Mouse (Mus musculus) liver, embryonic 13.5 days (tissue): ENCODE results near the gene Olfr1513. TPM values are rescaled to one million over a fixed set of nuclear protein-coding genes. Genes with fewer than 3 reads are reported as not detected.
A peak's percentile ranks its signal among the peaks of the same experiment; 100 is the strongest.
"Not testable (repeated sequence)": the region's sequence is repeated elsewhere in the genome, so short reads cannot be mapped to it uniquely, and the experiment has no call there.

Experiments
- ATAC-seq: fragments of 200-750 bp; cut with Nextera tagmentation; 2 replicates; pipeline ENCODE4 v1.8.0; 2017; ENCODE audit warnings: low read depth, mild to moderate bottlenecking, moderate number of reproducible peaks, moderate library complexity
- DNase-seq: peaks from one replicate; pipeline ENCODE4 v3.0.0; 2022
- H3K27ac ChIP-seq: fragments of 300-500 bp; sonication (generic); 2 replicates; pipeline ENCODE4 v1.5.1; 2015; ENCODE audit warnings: moderate library complexity, mild to moderate bottlenecking, inconsistent platforms
- H3K27me3 ChIP-seq: fragments of 300-500 bp; sonication (generic); 2 replicates; pipeline ENCODE4 v1.6.1; 2015; ENCODE audit warnings: mild to moderate bottlenecking, inconsistent platforms
- H3K36me3 ChIP-seq: fragments of 300-500 bp; sonication (generic); 2 replicates; pipeline ENCODE4 v1.6.1; 2015; ENCODE audit warnings: mild to moderate bottlenecking, inconsistent platforms
- H3K4me1 ChIP-seq: fragments of 300-500 bp; sonication (generic); replicated peaks from 2 replicates; pipeline ENCODE4 v1.6.1; 2015; ENCODE audit warnings: inconsistent platforms
- H3K4me2 ChIP-seq: fragments of 300-500 bp; sonication (generic); 2 replicates; pipeline ENCODE4 v1.6.1; 2015; ENCODE audit warnings: inconsistent platforms, mild to moderate bottlenecking, moderate library complexity
- H3K4me3 ChIP-seq: fragments of 300-500 bp; sonication (generic); replicated peaks from 2 replicates; pipeline ENCODE4 v1.5.1; 2015; ENCODE audit warnings: mild to moderate bottlenecking, inconsistent platforms
- H3K9ac ChIP-seq: fragments of 300-500 bp; sonication (generic); 2 replicates; pipeline ENCODE4 v1.6.1; 2015; ENCODE audit warnings: mild to moderate bottlenecking, inconsistent platforms
- H3K9me3 ChIP-seq: fragments of 300-500 bp; sonication (generic); replicated peaks from 2 replicates; pipeline ENCODE4 v1.6.1; 2016; ENCODE audit warnings: inconsistent platforms
- WGBS: fragments of 180-500 bp; shearing (Covaris S2); methylation state at CpG from one replicate; pipeline ENCODE4 v1.1.7; 2015; ENCODE audit not compliant: insufficient replicate concordance; 5-methylcytosine and 5-hydroxymethylcytosine counted together
- polyA plus RNA-seq: library from polyadenylated mRNA; unstranded; fragments of >200 nt; fragmentation: Nextera tagmentation; extraction: Ambion mirVana; gene quantifications from 2 replicates; pipeline ENCODE4 v1.2.1, GENCODE M21; 2015

Olfr1513 gene
- polyA plus RNA-seq, 1 experiment from 2014 or later: not detected

GRCm38 (mm10) chr14:52327375-52327901 lies 28.8 kb downstream of the Olfr1513 start:
- H3K27ac ChIP-seq: no peak overlapping the region
- H3K27me3 ChIP-seq: peaks cover 88% of the 10 kb centered on the region
- H3K9me3 ChIP-seq: no peaks in the 10 kb centered on the region
- H3K9ac ChIP-seq: no peak overlapping the region
- DNase-seq: no peak
- peak overlapping the region; percentile 26; the same call in 1 of the 2 replicates for H3K4me3 ChIP-seq
- no peak for ATAC-seq
- no peaks in the 10 kb centered on the region for H3K4me1 ChIP-seq
- no peaks in the 10 kb centered on the region for H3K36me3 ChIP-seq
- H3K4me2 ChIP-seq: peak overlapping the region; percentile 44
- 6% methylated on average over 14 of the region's 14 CpGs for WGBS

- H3K9ac ChIP-seq: no peak overlapping the region
- H3K27me3 ChIP-seq: peaks cover 77% of the 10 kb centered on the region
- ATAC-seq (no peak), DNase-seq (no peak)
- H3K9me3 ChIP-seq: no peaks in the 10 kb centered on the region
- WGBS: 14% methylated on average over 4 of the region's 4 CpGs
- H3K4me3 ChIP-seq: no peak overlapping the region
- no peaks in the 10 kb centered on the region for H3K4me1 ChIP-seq
- H3K36me3 ChIP-seq: no peaks in the 10 kb centered on the region
- no peak overlapping the region for H3K27ac ChIP-seq
- H3K4me2 ChIP-seq: no peak overlapping the region
Measured at GRCm38 (mm10) chr14:52325890-52326289, 30.3 kb downstream of the Olfr1513 start.

- Histone ChIP-seq H3K9ac (no peak overlapping the region), H3K27me3 (peaks cover 51% of the 10 kb centered on the region), H3K4me2 (no peak overlapping the region), H3K4me1 (peaks cover 24% of the 10 kb centered on the region), H3K36me3 (no peaks in the 10 kb centered on the region), H3K9me3 (no peaks in the 10 kb centered on the region), H3K27ac (no peak overlapping the region), H3K4me3 (no peak overlapping the region)
- no peak for DNase-seq
- ATAC-seq: no peak
- WGBS: 58% methylated on average over 6 of the region's 6 CpGs
Measured at GRCm38 (mm10) chr14:52319361-52319760, 36.8 kb downstream of the Olfr1513 start.

GRCm38 (mm10) chr14:52316441-52317225 lies 39.6 kb downstream of the Olfr1513 start:
- Histone ChIP-seq H3K36me3 (peaks cover 8% of the 10 kb centered on the region; the same call in 1 of the 2 replicates), H3K4me1 (peaks cover 24% of the 10 kb centered on the region), H3K27ac (no peak overlapping the region), H3K9ac (peak overlapping the region; percentile 60), H3K4me3 (peak overlapping the region; percentile 63), H3K9me3 (no peaks in the 10 kb centered on the region), H3K27me3 (peaks cover 55% of the 10 kb centered on the region), H3K4me2 (peak overlapping the region; percentile 81)
- ATAC-seq: peak; percentile 32; the same call in 1 of the 2 replicates
- no peak for DNase-seq
- WGBS: 15% methylated on average over 16 of the region's 16 CpGs

- no peaks in the 10 kb centered on the region for H3K9me3 ChIP-seq
- peak; percentile 66 for ATAC-seq
- H3K4me2 ChIP-seq: peak overlapping the region; percentile 81
- peak overlapping the region; percentile 63 for H3K4me3 ChIP-seq
- no peak for DNase-seq
- peak overlapping the region; percentile 60 for H3K9ac ChIP-seq
- peaks cover 24% of the 10 kb centered on the region for H3K4me1 ChIP-seq
- peaks cover 51% of the 10 kb centered on the region for H3K27me3 ChIP-seq
- H3K36me3 ChIP-seq: peaks cover 8% of the 10 kb centered on the region; the same call in 1 of the 2 replicates
- WGBS: under 1% methylated on average over 37 of the region's 41 CpGs
- H3K27ac ChIP-seq: no peak overlapping the region; the same call in 1 of the 2 replicates
Measured at GRCm38 (mm10) chr14:52315792-52316440, 40.3 kb downstream of the Olfr1513 start.

- Histone ChIP-seq H3K27ac (no peak overlapping the region), H3K36me3 (peaks cover 10% of the 10 kb centered on the region; the same call in 1 of the 2 replicates), H3K9me3 (no peaks in the 10 kb centered on the region), H3K4me2 (peak overlapping the region; percentile 81), H3K4me3 (peak overlapping the region; percentile 63), H3K9ac (peak overlapping the region; percentile 60), H3K27me3 (peaks cover 51% of the 10 kb centered on the region), H3K4me1 (peaks cover 24% of the 10 kb centered on the region)
- DNase-seq (no peak), ATAC-seq (0 out of 2 replicates have a peak, but pooled peaks have one; percentile 4)
- 8% methylated on average over 17 of the region's 17 CpGs for WGBS
Measured at GRCm38 (mm10) chr14:52315283-52315780, 40.9 kb downstream of the Olfr1513 start.

- H3K9ac ChIP-seq: no peak overlapping the region
Measured at GRCm38 (mm10) chr14:52314808-52315150, 41.4 kb downstream of the Olfr1513 start.

GRCm38 (mm10) chr14:52313931-52314807 lies 42.0 kb downstream of the Olfr1513 start:
- H3K4me3 ChIP-seq: peak overlapping the region; percentile 63; the same call in 1 of the 2 replicates
- no peak for DNase-seq
- WGBS: 57% methylated on average over 26 of the region's 26 CpGs
- H3K27ac ChIP-seq: no peak overlapping the region
- peak overlapping the region; percentile 81 for H3K4me2 ChIP-seq
- H3K9me3 ChIP-seq: no peaks in the 10 kb centered on the region
- peaks cover 10% of the 10 kb centered on the region; the same call in 1 of the 2 replicates for H3K36me3 ChIP-seq
- H3K9ac ChIP-seq: no peak overlapping the region
- ATAC-seq: no peak
- peaks cover 51% of the 10 kb centered on the region for H3K27me3 ChIP-seq
- peaks cover 26% of the 10 kb centered on the region for H3K4me1 ChIP-seq

More at GRCm38 (mm10) chr14:52314808-52315150, 41.4 kb downstream of the Olfr1513 start:
- no peak for DNase-seq
- Histone ChIP-seq H3K4me1 (peaks cover 24% of the 10 kb centered on the region), H3K27ac (no peak overlapping the region), H3K4me3 (peak overlapping the region; percentile 63), H3K27me3 (peaks cover 51% of the 10 kb centered on the region), H3K36me3 (peaks cover 10% of the 10 kb centered on the region; the same call in 1 of the 2 replicates), H3K4me2 (peak overlapping the region; percentile 81), H3K9me3 (no peaks in the 10 kb centered on the region)
- ATAC-seq: no peak
- 40% methylated on average over 8 of the region's 8 CpGs for WGBS

- WGBS: 53% methylated on average over 2 of the region's 2 CpGs
- H3K27me3 ChIP-seq: peaks cover 32% of the 10 kb centered on the region
- no peak for DNase-seq
- no peak overlapping the region for H3K4me3 ChIP-seq
- no peak for ATAC-seq
- peaks cover 10% of the 10 kb centered on the region; the same call in 1 of the 2 replicates for H3K36me3 ChIP-seq
- peaks cover 48% of the 10 kb centered on the region for H3K4me1 ChIP-seq
- no peak overlapping the region for H3K4me2 ChIP-seq
- H3K9ac ChIP-seq: no peak overlapping the region
- no peaks in the 10 kb centered on the region for H3K9me3 ChIP-seq
- H3K27ac ChIP-seq: no peak overlapping the region
Measured at GRCm38 (mm10) chr14:52310906-52311305, 45.3 kb downstream of the Olfr1513 start.

- not testable (repeated sequence) for H3K4me3 ChIP-seq, DNase-seq, H3K27ac ChIP-seq, H3K4me2 ChIP-seq, H3K9me3 ChIP-seq, ATAC-seq, H3K9ac ChIP-seq
- H3K4me1 ChIP-seq: peaks cover 47% of the 10 kb centered on the region
- 77% methylated on average over 6 of the region's 6 CpGs for WGBS
- H3K36me3 ChIP-seq: peaks cover 10% of the 10 kb centered on the region; the same call in 1 of the 2 replicates
- peaks cover 27% of the 10 kb centered on the region for H3K27me3 ChIP-seq
Measured at GRCm38 (mm10) chr14:52310343-52310742, 45.9 kb downstream of the Olfr1513 start.
